Mouse (Mus musculus): ENCODE results near the gene Gm28308. TPM values are rescaled to one million over a fixed set of nuclear protein-coding genes. Genes with fewer than 3 reads are reported as not detected.

Gene Gm28308
- polyA plus RNA-seq, 1 experiment from 2014 or later: not detected

DNA sequence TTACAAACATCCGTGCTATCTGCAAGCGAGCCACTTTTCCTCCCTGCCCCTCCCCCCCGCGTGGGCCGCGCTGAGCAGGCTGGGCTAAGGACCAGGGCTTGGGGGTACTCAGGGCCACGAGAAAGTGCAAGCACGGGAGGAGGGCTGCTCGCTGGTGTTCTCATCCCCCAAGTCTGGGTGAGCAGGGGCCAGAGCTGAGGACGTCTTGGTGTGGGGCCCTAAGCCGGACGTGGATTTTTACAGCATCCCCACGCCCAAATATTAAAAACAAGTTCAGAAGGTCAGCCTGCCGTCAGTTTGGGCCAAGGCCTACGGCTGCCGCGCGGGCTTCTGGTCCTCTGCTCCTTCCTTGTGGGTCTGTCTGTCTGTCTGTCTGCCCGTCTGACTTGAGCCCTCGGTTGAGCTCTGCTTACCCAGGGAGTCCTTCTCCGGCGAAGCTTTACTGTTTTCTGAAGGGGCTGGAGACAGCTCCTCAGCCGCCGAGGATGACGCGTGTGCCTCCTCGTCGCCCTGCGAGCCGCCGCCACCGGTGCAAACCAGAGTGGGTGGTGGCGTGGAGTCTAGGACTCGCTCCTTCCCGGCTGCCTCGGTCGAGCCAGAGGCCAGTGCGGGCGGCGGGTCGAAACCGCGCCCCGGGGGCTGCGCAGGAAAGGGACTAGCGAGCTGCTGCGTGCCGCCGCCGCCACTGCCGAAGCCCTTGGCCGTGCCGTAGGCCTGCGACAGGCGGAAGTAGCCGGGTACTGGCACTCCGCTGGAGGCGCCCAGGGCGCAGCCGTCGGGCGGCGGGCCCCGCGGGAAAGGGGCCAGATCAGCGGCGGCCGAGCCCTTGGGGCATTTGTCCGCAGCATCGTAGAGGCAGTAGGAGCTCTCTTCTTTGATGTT, 20.6 kb upstream of the Gm28308 start:
- Histone ChIP-seq H3K4me3 (replicated peaks; ENCODE audit: low read length) (no peak overlapping the region), H3K36me3 (replicated peaks; ENCODE audit: control insufficient read depth, insufficient read depth) (no peaks in the 10 kb centered on the region), H3K4me1 (replicated peaks; ENCODE audit: control insufficient read depth, insufficient read depth, low read length) (no peaks in the 10 kb centered on the region), H3K27me3 (ENCODE audit: control insufficient read depth, insufficient read depth, low read length) (peaks cover 98% of the 10 kb centered on the region), H3K9ac (no peak overlapping the region), H3K9me3 (ENCODE audit: control insufficient read depth, low read length) (no peaks in the 10 kb centered on the region), H3K27ac (no peak overlapping the region), H3K4me2 (replicated peaks) (no peak overlapping the region)
- WGBS: 1% methylated on average over 68 of the region's 70 CpGs
- ATAC-seq (ENCODE audit: low FRiP score) (no peak), DNase-seq (ENCODE audit: low spot score) (no peak)

DNA sequence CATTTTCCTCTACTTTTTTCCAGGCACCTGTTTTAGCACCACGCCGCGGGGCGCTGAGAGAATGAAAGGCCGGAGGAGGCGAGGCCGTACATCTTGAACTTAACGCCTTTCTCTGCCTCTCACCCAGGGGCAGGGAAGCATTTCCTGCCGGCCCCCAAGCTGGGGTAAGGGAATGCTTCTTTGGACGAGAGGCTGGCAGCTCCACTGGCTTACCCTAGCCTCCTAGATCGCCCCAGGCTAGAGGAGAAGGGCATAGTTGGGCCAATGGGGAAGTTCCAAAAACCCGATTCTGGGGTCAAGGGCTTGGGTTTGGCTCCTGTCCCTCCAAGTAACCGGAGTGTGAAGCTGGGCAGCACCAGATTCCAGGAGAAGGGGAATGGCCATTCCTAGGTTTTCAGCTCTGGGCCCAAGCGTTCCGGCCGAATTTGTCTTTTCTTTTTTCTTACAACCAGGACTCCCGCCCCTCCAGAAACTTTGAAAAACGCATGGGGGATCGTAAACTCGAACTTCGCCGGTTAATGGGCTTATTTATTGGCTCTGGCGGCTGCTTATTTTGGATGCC, 19.9 kb upstream of the Gm28308 start:
- H3K4me3 ChIP-seq (replicated peaks; ENCODE audit: low read length): no peak overlapping the region
- H3K9ac ChIP-seq: no peak overlapping the region
- no peaks in the 10 kb centered on the region for H3K9me3 ChIP-seq (ENCODE audit: control insufficient read depth, low read length)
- WGBS: 2% methylated on average over 23 of the region's 23 CpGs
- H3K36me3 ChIP-seq (replicated peaks; ENCODE audit: control insufficient read depth, insufficient read depth): no peaks in the 10 kb centered on the region
- ATAC-seq (ENCODE audit: low FRiP score): no peak
- no peak for DNase-seq (ENCODE audit: low spot score)
- H3K27me3 ChIP-seq (ENCODE audit: control insufficient read depth, insufficient read depth, low read length): peaks cover 97% of the 10 kb centered on the region
- H3K4me2 ChIP-seq (replicated peaks): no peak overlapping the region
- no peaks in the 10 kb centered on the region for H3K4me1 ChIP-seq (replicated peaks; ENCODE audit: control insufficient read depth, insufficient read depth, low read length)
- H3K27ac ChIP-seq: no peak overlapping the region

GRCm38 (mm10) chr6:52232568-52232965, 19.4 kb upstream of the Gm28308 start:
- Histone ChIP-seq H3K9ac (no peak overlapping the region), H3K36me3 (replicated peaks; ENCODE audit: control insufficient read depth, insufficient read depth) (no peaks in the 10 kb centered on the region), H3K4me1 (replicated peaks; ENCODE audit: control insufficient read depth, insufficient read depth, low read length) (no peaks in the 10 kb centered on the region), H3K27me3 (ENCODE audit: control insufficient read depth, insufficient read depth, low read length) (peaks cover 97% of the 10 kb centered on the region), H3K9me3 (ENCODE audit: control insufficient read depth, low read length) (no peaks in the 10 kb centered on the region), H3K27ac (no peak overlapping the region), H3K4me3 (replicated peaks; ENCODE audit: low read length) (no peak overlapping the region), H3K4me2 (replicated peaks) (no peak overlapping the region)
- WGBS: 1% methylated on average over 18 of the region's 18 CpGs
- no peak for DNase-seq (ENCODE audit: low spot score)
- ATAC-seq (ENCODE audit: low FRiP score): no peak

DNA sequence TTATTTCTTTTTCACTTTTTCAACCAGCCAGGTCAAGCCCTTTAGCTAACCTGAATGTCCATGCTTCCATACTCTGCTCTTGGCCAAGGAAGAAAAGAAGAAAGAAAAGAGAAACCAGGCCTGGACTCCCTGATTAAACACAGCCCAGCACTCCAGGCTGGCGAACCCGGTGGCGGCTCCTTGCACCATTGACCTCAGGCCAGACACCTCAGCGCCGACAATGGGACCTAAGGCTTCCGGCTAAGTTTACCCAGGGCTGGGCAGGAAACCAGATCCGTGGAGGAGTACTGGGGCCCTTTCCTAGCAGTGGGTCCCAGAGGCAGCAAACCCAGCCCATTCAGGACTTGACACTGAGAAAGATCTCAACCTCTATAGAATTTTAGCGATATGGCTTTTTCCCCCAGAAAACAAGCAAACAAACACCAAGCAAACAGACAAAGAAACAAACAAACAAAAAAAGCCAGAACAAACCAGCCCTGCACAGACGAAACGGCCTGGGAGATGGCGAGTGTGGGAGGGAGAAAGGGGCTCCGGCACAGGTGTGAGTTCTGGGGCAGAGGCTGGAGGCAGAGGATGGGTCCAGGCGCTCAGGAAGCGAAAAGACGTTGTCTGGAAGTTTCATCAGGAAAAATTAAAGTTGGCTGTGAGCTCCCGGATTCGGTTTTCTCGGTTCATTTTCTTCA, 18.9 kb upstream of the Gm28308 start:
- WGBS: 2% methylated on average over 18 of the region's 18 CpGs
- H3K36me3 ChIP-seq (replicated peaks; ENCODE audit: control insufficient read depth, insufficient read depth): no peaks in the 10 kb centered on the region
- ATAC-seq (ENCODE audit: low FRiP score): no peak
- H3K9me3 ChIP-seq (ENCODE audit: control insufficient read depth, low read length): no peaks in the 10 kb centered on the region
- no peak overlapping the region for H3K9ac ChIP-seq
- H3K4me2 ChIP-seq (replicated peaks): no peak overlapping the region
- H3K4me1 ChIP-seq (replicated peaks; ENCODE audit: control insufficient read depth, insufficient read depth, low read length): no peaks in the 10 kb centered on the region
- DNase-seq (ENCODE audit: low spot score): no peak
- peaks cover 97% of the 10 kb centered on the region for H3K27me3 ChIP-seq (ENCODE audit: control insufficient read depth, insufficient read depth, low read length)
- no peak overlapping the region for H3K4me3 ChIP-seq (replicated peaks; ENCODE audit: low read length)
- no peak overlapping the region for H3K27ac ChIP-seq

GRCm38 (mm10) chr6:52230516-52231165, 17.5 kb upstream of the Gm28308 start, which contains the start of gene Hoxa9:
TSS of gene Hoxa9 (minus strand) at chr6:52231089.
- Histone ChIP-seq H3K4me2 (replicated peaks) (no peak within 1 kb of the TSS), H3K27ac (no peak within 1 kb of the TSS), H3K9ac (no peak within 1 kb of the TSS), H3K9me3 (ENCODE audit: control insufficient read depth, low read length) (no peaks in the 10 kb centered on the region), H3K4me3 (replicated peaks; ENCODE audit: low read length) (no peak within 1 kb of the TSS), H3K27me3 (ENCODE audit: control insufficient read depth, insufficient read depth, low read length) (peaks cover 97% of the 10 kb centered on the region), H3K4me1 (replicated peaks; ENCODE audit: control insufficient read depth, insufficient read depth, low read length) (no peaks in the 10 kb centered on the region), H3K36me3 (replicated peaks; ENCODE audit: control insufficient read depth, insufficient read depth) (no peaks in the 10 kb centered on the region)
- WGBS: under 1% methylated on average over 29 of the region's 36 CpGs
- no peak for DNase-seq (ENCODE audit: low spot score)
- ATAC-seq (ENCODE audit: low FRiP score): no peak

- 2% methylated on average over 43 of the region's 44 CpGs for WGBS
- no peaks in the 10 kb centered on the region for H3K4me1 ChIP-seq (replicated peaks; ENCODE audit: control insufficient read depth, insufficient read depth, low read length)
- no peak for DNase-seq (ENCODE audit: low spot score)
- H3K9me3 ChIP-seq (ENCODE audit: control insufficient read depth, low read length): no peaks in the 10 kb centered on the region
- ATAC-seq (ENCODE audit: low FRiP score): no peak
- H3K27me3 ChIP-seq (ENCODE audit: control insufficient read depth, insufficient read depth, low read length): peaks cover 97% of the 10 kb centered on the region
- no peak overlapping the region for H3K9ac ChIP-seq
- H3K36me3 ChIP-seq (replicated peaks; ENCODE audit: control insufficient read depth, insufficient read depth): no peaks in the 10 kb centered on the region
- no peak overlapping the region for H3K4me3 ChIP-seq (replicated peaks; ENCODE audit: low read length)
- no peak overlapping the region for H3K4me2 ChIP-seq (replicated peaks)
- H3K27ac ChIP-seq: no peak overlapping the region
These were observed 16.6 kb upstream of the Gm28308 start for GRCm38 (mm10) chr6:52229558-52230416.

DNA sequence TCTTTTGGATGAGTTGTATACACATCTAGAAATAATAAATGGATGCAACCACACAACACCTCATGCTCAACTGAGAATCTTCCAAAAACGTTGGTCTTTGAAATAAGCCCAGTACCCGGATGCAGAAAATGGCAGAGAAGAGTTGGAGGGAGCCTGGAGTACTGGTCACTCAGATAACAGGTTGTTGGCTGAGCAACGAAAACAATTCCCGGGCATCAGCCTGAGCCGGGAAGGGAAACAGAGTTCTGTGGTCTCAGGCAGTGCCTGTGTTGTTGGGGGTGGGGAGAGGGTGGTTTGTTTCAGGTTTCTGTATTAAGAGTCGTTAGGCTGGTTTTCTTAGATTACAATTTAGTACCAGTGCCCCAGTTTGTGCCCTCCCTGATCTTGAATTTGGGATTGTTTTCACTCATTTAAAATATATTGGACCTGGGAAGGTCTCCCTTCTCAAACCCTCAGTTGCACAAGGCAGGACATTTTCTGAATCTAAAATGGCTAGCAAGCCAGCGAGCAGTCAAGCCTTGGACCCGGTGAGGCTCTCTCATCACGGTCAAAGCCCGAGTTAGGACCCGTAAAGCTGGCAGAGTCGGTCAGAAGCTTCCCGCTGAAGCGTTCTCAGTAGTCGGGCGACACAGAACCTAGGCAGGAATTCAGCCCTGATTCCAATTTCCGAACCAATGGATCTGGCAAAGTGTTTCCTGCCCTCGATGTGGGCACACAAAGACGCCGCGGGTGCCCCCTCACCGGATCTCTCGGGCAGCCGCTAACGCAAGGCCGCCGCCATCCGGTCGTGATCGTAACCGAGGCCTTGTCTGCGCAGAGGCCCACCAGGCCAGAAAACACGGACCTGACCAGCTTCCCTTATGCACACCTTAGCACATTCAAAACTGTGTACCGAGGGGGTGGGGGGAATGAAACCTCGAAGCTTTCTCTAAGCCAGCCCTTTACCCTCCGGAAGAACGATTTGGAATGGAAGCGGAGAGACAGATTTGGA, 15.6 kb upstream of the Gm28308 start:
- no peak for ATAC-seq (ENCODE audit: low FRiP score)
- no peaks in the 10 kb centered on the region for H3K9me3 ChIP-seq (ENCODE audit: control insufficient read depth, low read length)
- no peaks in the 10 kb centered on the region for H3K4me1 ChIP-seq (replicated peaks; ENCODE audit: control insufficient read depth, insufficient read depth, low read length)
- DNase-seq (ENCODE audit: low spot score): no peak
- no peak overlapping the region for H3K9ac ChIP-seq
- no peak overlapping the region for H3K27ac ChIP-seq
- no peak overlapping the region for H3K4me2 ChIP-seq (replicated peaks)
- under 1% methylated on average over 38 of the region's 38 CpGs for WGBS
- no peak overlapping the region for H3K4me3 ChIP-seq (replicated peaks; ENCODE audit: low read length)
- H3K27me3 ChIP-seq (ENCODE audit: control insufficient read depth, insufficient read depth, low read length): peaks cover 97% of the 10 kb centered on the region
- H3K36me3 ChIP-seq (replicated peaks; ENCODE audit: control insufficient read depth, insufficient read depth): no peaks in the 10 kb centered on the region
